Mouse (Mus musculus) brain, embryonic 14.5 days (tissue): ENCODE data around the gene Smarcd3.

Source experiments
- CTCF ChIP-seq: fragments of 200-500 bp; IDR thresholded peaks from 2 replicates; pipeline ENCODE4 v1.5.1; 2012; ENCODE audit warnings: inconsistent platforms, mild to moderate bottlenecking, moderate library complexity, borderline replicate concordance; ENCODE audit not compliant: insufficient read depth, insufficient read length; ENCODE audit errors: extremely low read depth
- POLR2A ChIP-seq: fragments of 200-500 bp; IDR thresholded peaks from 2 replicates; pipeline ENCODE4 v1.6.1; 2012; ENCODE audit warnings: mild to moderate bottlenecking, inconsistent platforms, borderline replicate concordance; ENCODE audit not compliant: poor library complexity, insufficient read depth, insufficient read length, severe bottlenecking; ENCODE audit errors: extremely low read depth

GRCm38 (mm10) chr5:24649701-24650100 lies 25.5 kb upstream of the Smarcd3 start:
- TF ChIP-seq CTCF (no peak), POLR2A (no peak)
